Mouse (Mus musculus) forebrain, embryonic 10.5 days (tissue): ENCODE data around the gene Ntrk2. TPM values are rescaled to one million over a fixed set of nuclear protein-coding genes. Genes with fewer than 3 reads are reported as not detected.
A peak's percentile ranks its signal among the peaks of the same experiment; 100 is the strongest.

Experiments used
- DNase-seq: peaks from one replicate; pipeline ENCODE4 v3.0.0-alpha.2; 2017; ENCODE audit warnings: low spot score; ENCODE audit errors: extremely low spot score
- H3K27ac ChIP-seq: fragments of 300-500 bp; sonication (generic); 2 replicates; pipeline ENCODE4 v1.5.1; 2016; ENCODE audit warnings: mild to moderate bottlenecking
- H3K27me3 ChIP-seq: fragments of 300-500 bp; sonication (generic); 2 replicates; pipeline ENCODE4 v1.6.1; 2016; ENCODE audit warnings: mild to moderate bottlenecking; ENCODE audit not compliant: poor library complexity, severe bottlenecking
- H3K36me3 ChIP-seq: fragments of 300-500 bp; sonication (generic); replicated peaks from 2 replicates; pipeline ENCODE4 v1.6.1; 2016; ENCODE audit warnings: mild to moderate bottlenecking, moderate library complexity
- H3K4me1 ChIP-seq: fragments of 300-500 bp; sonication (generic); 2 replicates; pipeline ENCODE4 v1.6.1; 2016
- H3K4me3 ChIP-seq: fragments of 300-500 bp; sonication (generic); 2 replicates; pipeline ENCODE4 v1.5.1; 2016; ENCODE audit warnings: mild to moderate bottlenecking, moderate library complexity
- H3K9me3 ChIP-seq: fragments of 300-500 bp; sonication (generic); 2 replicates; pipeline ENCODE4 v1.6.1; 2016; ENCODE audit warnings: mild to moderate bottlenecking, moderate library complexity
- WGBS: fragments of 180-500 bp; shearing (Covaris S2); methylation state at CpG from one replicate; pipeline ENCODE4 v1.1.7; 2016; 5-methylcytosine and 5-hydroxymethylcytosine counted together
- polyA plus RNA-seq: library from polyadenylated mRNA; unstranded; fragments of >200 nt; fragmentation: Nextera tagmentation; extraction: Ambion mirVana; gene quantifications from 2 replicates; pipeline ENCODE4 v1.2.1, GENCODE M21; 2016

Ntrk2 gene
- polyA plus RNA-seq, 1 experiment from 2014 or later, result 33.2 TPM

DNA sequence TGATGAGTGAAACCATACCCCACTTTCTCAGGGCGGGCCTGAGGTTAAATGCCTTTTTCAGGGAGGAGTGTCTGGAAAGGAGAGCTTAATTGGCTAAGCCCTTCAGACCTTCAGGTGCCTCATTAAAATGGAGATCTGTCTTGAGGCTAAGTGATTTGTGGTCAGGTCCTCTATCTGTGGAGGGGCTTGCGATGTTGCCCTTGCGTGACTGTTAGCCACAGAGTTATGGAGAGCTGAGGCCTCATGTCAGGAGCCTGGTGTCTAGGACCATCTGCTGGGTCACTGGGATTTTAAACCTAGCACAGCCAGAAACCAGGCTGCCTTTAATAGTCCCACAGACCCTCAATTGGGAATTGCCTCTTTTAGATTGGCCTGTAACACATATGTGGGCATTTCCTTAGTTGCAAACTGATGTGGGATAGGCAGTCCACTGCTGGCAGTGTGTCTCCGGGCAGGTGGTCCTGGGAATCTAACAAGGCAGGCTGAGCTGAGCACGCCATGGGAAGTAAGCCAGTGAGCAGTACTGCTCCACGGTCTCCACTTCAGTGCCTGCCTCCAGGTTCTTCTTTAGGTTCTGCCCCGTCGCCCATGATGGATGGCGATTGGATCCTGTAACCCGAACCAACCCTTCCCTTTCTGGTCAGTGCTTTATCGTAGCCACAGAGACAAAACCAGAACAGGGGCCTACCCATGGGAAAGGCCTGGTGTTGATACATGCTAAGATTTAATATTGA lies 152.0 kb downstream of the Ntrk2 start:
- no peak overlapping the region for H3K27ac ChIP-seq
- 77% methylated on average over 11 of the region's 11 CpGs for WGBS
- no peaks in the 10 kb centered on the region for H3K9me3 ChIP-seq
- H3K4me3 ChIP-seq, result no peak overlapping the region
- peaks cover 7% of the 10 kb centered on the region for H3K27me3 ChIP-seq
- peaks cover 41% of the 10 kb centered on the region for H3K4me1 ChIP-seq
- no peaks in the 10 kb centered on the region for H3K36me3 ChIP-seq
- no peak for DNase-seq

GRCm38 (mm10) chr13:58960321-58960720 lies 154.0 kb downstream of the Ntrk2 start:
- H3K27me3 ChIP-seq, result peaks cover 7% of the 10 kb centered on the region; the same call in 1 of the 2 replicates
- DNase-seq, result no peak
- 92% methylated on average over 6 of the region's 6 CpGs for WGBS

DNA sequence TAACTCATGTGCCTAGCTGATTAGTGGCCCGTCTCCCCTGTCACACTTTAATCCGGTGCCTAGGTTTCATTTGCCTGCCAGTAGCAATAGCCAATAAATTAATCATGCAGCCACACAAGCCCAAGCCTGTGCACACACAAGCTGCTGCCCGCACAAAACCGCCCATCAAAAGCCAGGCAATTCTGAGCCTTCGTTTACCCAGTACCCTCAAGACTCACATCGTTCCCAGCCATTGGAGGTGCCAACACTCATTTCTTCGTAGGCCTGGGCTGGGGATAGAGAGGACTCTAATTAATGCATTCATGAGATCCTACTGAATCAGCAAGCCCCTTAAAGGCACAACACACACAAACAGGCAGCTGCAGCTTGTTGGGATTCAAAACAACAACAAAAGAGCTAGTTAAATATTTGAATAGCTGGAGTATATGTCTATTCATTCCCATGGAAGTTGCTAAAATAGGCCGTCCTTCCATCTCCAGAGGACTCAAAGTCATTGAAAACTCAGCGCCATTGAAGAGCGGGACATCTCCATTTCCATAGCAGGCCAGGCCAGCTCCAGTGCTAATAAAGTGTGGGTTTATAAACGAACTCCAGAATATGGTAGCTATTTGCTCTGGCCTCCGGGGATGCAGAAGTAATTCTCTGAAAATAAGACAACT lies 158.5 kb downstream of the Ntrk2 start:
- H3K4me1 ChIP-seq, result peaks cover 47% of the 10 kb centered on the region
- no peak overlapping the region for H3K4me3 ChIP-seq
- no peaks in the 10 kb centered on the region for H3K9me3 ChIP-seq
- DNase-seq, result peak; percentile 31
- H3K27ac ChIP-seq, result peak overlapping the region; percentile 75
- no peaks in the 10 kb centered on the region for H3K36me3 ChIP-seq
- WGBS, result 57% methylated on average over 12 of the region's 12 CpGs
- H3K27me3 ChIP-seq, result peaks cover 7% of the 10 kb centered on the region; the same call in 1 of the 2 replicates

More at GRCm38 (mm10) chr13:58960321-58960720, 154.0 kb downstream of the Ntrk2 start:
- peaks cover 45% of the 10 kb centered on the region for H3K4me1 ChIP-seq
- no peaks in the 10 kb centered on the region for H3K36me3 ChIP-seq
- H3K27ac ChIP-seq, result no peak overlapping the region
- no peak overlapping the region for H3K4me3 ChIP-seq
- H3K9me3 ChIP-seq, result no peaks in the 10 kb centered on the region

- H3K9me3 ChIP-seq, result no peaks in the 10 kb centered on the region
- H3K4me1 ChIP-seq, result peaks cover 57% of the 10 kb centered on the region
- peak overlapping the region; percentile 75 for H3K27ac ChIP-seq
- H3K36me3 ChIP-seq, result no peaks in the 10 kb centered on the region
- DNase-seq, result no peak
- H3K27me3 ChIP-seq, result peaks cover 7% of the 10 kb centered on the region; the same call in 1 of the 2 replicates
- no peak overlapping the region for H3K4me3 ChIP-seq
- 89% methylated on average over 3 of the region's 3 CpGs for WGBS
Measured at GRCm38 (mm10) chr13:58965826-58966225, 159.5 kb downstream of the Ntrk2 start.

DNA sequence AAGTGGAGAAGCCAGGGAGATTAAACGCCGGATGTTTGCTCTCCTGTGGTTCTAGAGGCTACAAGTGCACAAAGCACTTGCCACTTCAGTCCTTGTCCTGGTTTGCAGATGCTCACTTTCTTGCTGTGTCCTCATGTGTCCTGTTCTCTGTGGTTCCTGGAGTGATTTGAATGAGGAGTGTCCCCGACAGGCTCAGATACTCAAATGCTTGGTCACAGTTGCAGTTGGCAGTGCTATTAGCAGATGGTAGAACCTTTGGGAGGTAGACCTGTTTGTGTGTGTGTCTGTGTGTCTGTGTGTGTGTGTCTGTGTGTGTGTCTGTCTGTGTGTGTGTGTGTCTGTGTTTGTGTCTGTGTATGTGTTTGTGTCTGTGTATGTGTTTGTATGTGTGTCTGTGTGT lies 160.1 kb downstream of the Ntrk2 start:
- 90% methylated on average over 3 of the region's 3 CpGs for WGBS
- H3K36me3 ChIP-seq, result no peaks in the 10 kb centered on the region
- DNase-seq, result no peak
- H3K4me1 ChIP-seq, result peaks cover 63% of the 10 kb centered on the region
- H3K9me3 ChIP-seq, result no peaks in the 10 kb centered on the region
- H3K27ac ChIP-seq, result peak overlapping the region; percentile 66
- H3K27me3 ChIP-seq, result peaks cover 7% of the 10 kb centered on the region; the same call in 1 of the 2 replicates
- H3K4me3 ChIP-seq, result no peak overlapping the region

GRCm38 (mm10) chr13:58968168-58968567 lies 161.8 kb downstream of the Ntrk2 start:
- Histone ChIP-seq H3K9me3 (no peaks in the 10 kb centered on the region), H3K4me1 (peaks cover 74% of the 10 kb centered on the region), H3K27ac (peak overlapping the region; percentile 62), H3K4me3 (no peak overlapping the region), H3K27me3 (no peaks in the 10 kb centered on the region), H3K36me3 (no peaks in the 10 kb centered on the region)
- no peak for DNase-seq
- 79% methylated on average over 5 of the region's 5 CpGs for WGBS

- H3K4me3 ChIP-seq, result no peak overlapping the region
- no peaks in the 10 kb centered on the region for H3K9me3 ChIP-seq
- peak overlapping the region; percentile 85 for H3K27ac ChIP-seq
- DNase-seq, result peak; percentile 57
- no peaks in the 10 kb centered on the region for H3K36me3 ChIP-seq
- 12% methylated on average over 5 of the region's 5 CpGs for WGBS
- peaks cover 51% of the 10 kb centered on the region for H3K4me1 ChIP-seq
- H3K27me3 ChIP-seq, result no peaks in the 10 kb centered on the region
Measured at GRCm38 (mm10) chr13:58971449-58971903, 165.1 kb downstream of the Ntrk2 start.

DNA sequence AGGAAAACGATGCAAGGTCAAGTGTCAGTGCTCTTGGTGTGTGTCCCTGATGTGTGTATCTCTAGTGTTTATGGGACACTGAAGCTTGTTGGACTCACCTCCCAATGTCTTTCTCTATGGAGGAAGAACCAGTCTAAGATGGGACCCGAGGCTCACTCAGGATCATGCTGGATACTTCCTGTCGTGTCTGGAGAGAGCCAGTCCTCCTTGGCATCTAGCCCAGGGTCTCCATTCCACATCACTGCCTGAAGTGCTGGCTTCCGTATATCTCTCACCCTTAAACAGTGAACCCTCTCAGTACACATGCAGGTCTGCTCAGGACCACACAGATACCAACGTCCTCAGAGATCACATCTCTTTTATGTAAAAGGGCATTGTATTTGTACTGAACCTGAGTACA lies 166.1 kb downstream of the Ntrk2 start:
- Histone ChIP-seq H3K27me3 (no peaks in the 10 kb centered on the region), H3K27ac (peak overlapping the region; percentile 85), H3K9me3 (no peaks in the 10 kb centered on the region), H3K4me1 (peaks cover 44% of the 10 kb centered on the region), H3K36me3 (no peaks in the 10 kb centered on the region), H3K4me3 (no peak overlapping the region)
- DNase-seq, result no peak
- 67% methylated on average over 5 of the region's 5 CpGs for WGBS

DNA sequence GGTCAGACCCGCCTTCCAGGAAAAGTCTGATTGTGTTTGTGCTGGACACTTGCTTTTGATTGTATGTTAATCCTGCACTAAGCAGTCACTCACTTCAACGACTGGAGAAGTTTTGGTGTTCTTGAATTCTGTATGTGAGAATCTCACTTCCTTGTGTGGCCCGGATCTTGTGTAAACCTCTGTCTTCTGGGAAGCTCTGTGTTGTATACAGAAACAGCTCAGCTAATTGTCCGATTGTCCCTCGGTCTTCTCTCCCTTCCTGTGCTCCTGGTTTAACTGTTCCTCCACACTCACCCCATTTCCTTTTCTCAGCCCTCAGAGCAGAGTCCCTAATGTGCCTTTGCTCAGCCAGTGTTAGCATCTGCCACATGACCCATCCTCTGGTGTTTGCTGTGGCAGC lies 190.1 kb downstream of the Ntrk2 start:
- no peak for DNase-seq
- H3K36me3 ChIP-seq, result no peaks in the 10 kb centered on the region
- 83% methylated on average over 5 of the region's 5 CpGs for WGBS

GRCm38 (mm10) chr13:58997763-58998162 lies 191.4 kb downstream of the Ntrk2 start:
- DNase-seq, result no peak
- whole genome bisulfite sequencing, result 91% methylated on average over 2 of the region's 2 CpGs
- no peaks in the 10 kb centered on the region for H3K36me3 ChIP-seq

More for the DNA sequence above, 190.1 kb downstream of the Ntrk2 start:
- Histone ChIP-seq H3K4me1 (peaks cover 15% of the 10 kb centered on the region), H3K27me3 (no peaks in the 10 kb centered on the region), H3K4me3 (no peak overlapping the region), H3K27ac (peak overlapping the region; percentile 48; the same call in 1 of the 2 replicates), H3K9me3 (no peaks in the 10 kb centered on the region)

DNA sequence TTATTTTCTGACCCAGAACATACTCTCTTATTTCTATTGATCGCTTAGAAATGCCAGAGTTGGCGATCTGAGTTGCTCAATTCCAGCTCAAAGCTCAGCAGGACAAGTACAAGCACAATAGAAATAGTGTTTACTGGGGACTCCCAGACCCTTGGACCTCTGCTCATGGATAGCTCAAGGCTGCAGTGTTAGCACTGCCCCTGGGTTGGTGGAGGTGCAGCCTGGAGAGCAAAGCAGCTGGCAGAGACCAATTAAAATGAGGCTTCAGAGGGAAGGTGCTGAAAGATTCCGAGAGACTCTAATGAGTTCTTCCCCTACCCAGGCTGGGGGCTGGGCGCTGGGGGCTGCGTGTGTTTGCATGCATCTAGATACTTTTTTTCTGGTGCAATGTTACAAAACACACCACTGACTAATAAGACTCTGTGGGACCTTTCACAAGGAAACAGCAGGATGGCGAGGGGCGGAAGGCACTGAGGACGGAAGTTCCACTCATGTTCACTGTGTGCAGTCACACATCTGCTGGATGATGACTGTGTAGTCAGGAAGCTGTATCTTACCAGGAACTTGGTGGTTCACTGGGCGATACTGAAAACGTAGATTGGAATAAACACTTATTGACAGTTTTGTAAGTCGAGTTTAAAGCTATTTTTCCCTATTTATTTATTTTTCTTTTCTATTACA lies 193.1 kb downstream of the Ntrk2 start:
- Histone ChIP-seq H3K36me3 (no peaks in the 10 kb centered on the region), H3K9me3 (no peaks in the 10 kb centered on the region), H3K27ac (peak overlapping the region; percentile 62), H3K4me1 (peaks cover 36% of the 10 kb centered on the region), H3K27me3 (no peaks in the 10 kb centered on the region), H3K4me3 (no peak overlapping the region)
- 61% methylated on average over 11 of the region's 11 CpGs for WGBS
- no peak for DNase-seq

More at GRCm38 (mm10) chr13:58997763-58998162, 191.4 kb downstream of the Ntrk2 start:
- Histone ChIP-seq H3K9me3 (no peaks in the 10 kb centered on the region), H3K27ac (no peak overlapping the region), H3K27me3 (no peaks in the 10 kb centered on the region), H3K4me3 (no peak overlapping the region), H3K4me1 (peaks cover 19% of the 10 kb centered on the region)

DNA sequence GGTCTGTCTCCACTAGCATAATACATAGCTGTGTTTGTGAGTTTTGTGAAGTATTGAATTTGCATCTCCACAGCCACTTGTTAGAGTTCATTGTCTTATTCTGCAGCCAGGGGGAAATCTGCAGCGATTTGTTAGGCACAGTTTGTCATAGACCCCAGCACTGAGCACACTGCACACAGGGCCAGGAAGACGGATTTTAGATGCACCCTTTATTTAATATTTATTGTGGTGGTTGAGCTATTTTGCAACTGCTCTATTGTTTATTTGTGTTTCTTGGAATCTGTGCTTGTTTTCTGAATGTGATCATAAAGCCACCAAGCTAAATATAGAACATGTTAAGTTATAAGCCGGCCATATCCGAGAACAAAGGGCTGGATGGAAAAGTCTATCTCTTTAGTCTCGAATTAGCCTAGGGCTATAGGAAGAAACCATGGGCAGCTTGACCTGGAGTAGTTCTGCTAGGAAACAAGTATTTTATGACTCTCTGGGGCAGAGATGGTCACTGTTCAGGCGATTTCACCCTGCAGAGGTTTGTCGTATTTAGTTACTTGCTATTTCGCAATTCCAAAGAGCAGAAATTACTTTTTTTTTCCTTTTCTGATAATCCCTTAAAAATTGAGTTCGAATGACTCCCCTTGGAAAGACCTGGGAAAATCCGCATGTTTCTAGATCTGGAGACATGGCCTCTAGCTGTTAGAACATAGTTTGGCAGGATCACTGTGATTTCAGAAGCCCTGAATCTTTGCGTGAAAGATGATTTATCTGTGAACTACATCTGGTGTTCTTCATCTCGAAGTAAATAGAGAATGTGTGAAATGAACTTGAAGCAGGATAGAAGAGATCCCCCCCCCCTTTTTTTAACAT lies 196.8 kb downstream of the Ntrk2 start:
- Histone ChIP-seq H3K4me3 (no peak overlapping the region), H3K9me3 (no peaks in the 10 kb centered on the region), H3K36me3 (no peaks in the 10 kb centered on the region), H3K27me3 (no peaks in the 10 kb centered on the region), H3K4me1 (peaks cover 49% of the 10 kb centered on the region), H3K27ac (no peak overlapping the region; the same call in 1 of the 2 replicates)
- no peak for DNase-seq
- 85% methylated on average over 12 of the region's 12 CpGs for WGBS
